Mouse (Mus musculus): ENCODE measurements around the gene Sec62. TPM values are rescaled to one million over a fixed set of nuclear protein-coding genes. Genes with fewer than 3 reads are reported as not detected.

The Sec62 gene
- polyA plus RNA-seq (2014; fragmentation: Illumina TruSeq; extraction: RNeasy Lipid Tissue Mini Kit (QIAGEN cat#74804); ENCODE audit: insufficient read depth, low read depth, low replicate concordance), result 87.7 TPM

DNA sequence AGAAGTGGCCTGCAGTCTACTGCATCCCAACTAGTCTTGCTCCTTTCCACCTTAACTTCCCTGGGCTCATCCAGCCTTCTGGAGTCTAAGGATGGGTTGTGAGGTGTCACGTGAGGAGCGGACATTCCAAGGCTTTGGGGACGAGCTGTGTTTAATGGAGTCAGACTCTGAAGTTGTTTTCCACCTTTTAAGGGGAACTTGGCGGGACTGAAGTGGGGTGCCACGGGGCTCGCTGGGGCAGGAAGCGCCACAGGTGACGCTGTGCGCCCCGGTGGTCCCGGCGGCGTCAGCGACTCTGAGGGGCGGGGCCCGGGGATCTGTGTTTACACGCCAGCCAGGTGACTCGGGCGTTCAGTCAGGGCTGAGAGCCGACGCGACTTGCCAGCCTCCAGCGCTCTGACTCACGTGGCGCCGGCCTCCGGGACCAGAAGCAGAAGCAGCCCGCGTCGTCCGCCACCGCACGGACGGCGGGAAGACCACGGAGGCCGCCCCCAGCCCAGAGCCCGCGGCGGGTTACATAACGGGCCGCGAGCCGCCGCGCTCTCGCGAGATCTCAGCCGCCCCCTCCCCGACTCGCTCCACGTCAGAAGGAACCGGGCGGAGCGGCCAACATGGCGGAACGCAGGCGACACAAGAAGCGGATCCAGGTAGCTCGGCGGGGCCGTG lies at the start of gene Sec62:
TSS of gene Sec62 (plus strand) at position 139 of the 666 bp plus-strand sequence.

GRCm38 (mm10) chr3:30746006-30746405 lies 46.7 kb upstream of the Sec62 start, which contains the start of gene Samd7:
Gene Samd7 (plus strand): TSS chr3:30746293.

GRCm38 (mm10) chr3:30855604-30856458 lies 63.2 kb downstream of the Sec62 start, which contains the start of gene Gpr160:
Gene Gpr160 (plus strand): TSS chr3:30855950.

Other genes with a start within 250 kb of the Sec62 start
- gene Mecom, start 244.9 kb upstream of the Sec62 start, polyA plus RNA-seq (2014; fragmentation: Illumina TruSeq; extraction: RNeasy Lipid Tissue Mini Kit (QIAGEN cat#74804); ENCODE audit: insufficient read depth, low read depth, low replicate concordance), result 10.8 TPM
- not detected for gene Actrt3, start 192.9 kb upstream of the Sec62 start, polyA plus RNA-seq (2014; fragmentation: Illumina TruSeq; extraction: RNeasy Lipid Tissue Mini Kit (QIAGEN cat#74804); ENCODE audit: insufficient read depth, low read depth, low replicate concordance)
- 9.8 TPM for gene Mynn, start 190.8 kb upstream of the Sec62 start, polyA plus RNA-seq (2014; fragmentation: Illumina TruSeq; extraction: RNeasy Lipid Tissue Mini Kit (QIAGEN cat#74804); ENCODE audit: insufficient read depth, low read depth, low replicate concordance)
- not detected for gene Lrriq4, start 148.4 kb upstream of the Sec62 start, polyA plus RNA-seq (2014; fragmentation: Illumina TruSeq; extraction: RNeasy Lipid Tissue Mini Kit (QIAGEN cat#74804); ENCODE audit: insufficient read depth, low read depth, low replicate concordance)
- 3.9 TPM for gene Lrrc34, start 145.0 kb upstream of the Sec62 start, polyA plus RNA-seq (2014; fragmentation: Illumina TruSeq; extraction: RNeasy Lipid Tissue Mini Kit (QIAGEN cat#74804); ENCODE audit: insufficient read depth, low read depth, low replicate concordance)
- 0.38 TPM for gene Lrrc31, start 93.0 kb upstream of the Sec62 start, polyA plus RNA-seq (2014; fragmentation: Illumina TruSeq; extraction: RNeasy Lipid Tissue Mini Kit (QIAGEN cat#74804); ENCODE audit: insufficient read depth, low read depth, low replicate concordance)
- not detected for gene Samd7, start 46.6 kb upstream of the Sec62 start, polyA plus RNA-seq (2014; fragmentation: Illumina TruSeq; extraction: RNeasy Lipid Tissue Mini Kit (QIAGEN cat#74804); ENCODE audit: insufficient read depth, low read depth, low replicate concordance)
- gene Gpr160, start 63.1 kb downstream of the Sec62 start, polyA plus RNA-seq (2014; fragmentation: Illumina TruSeq; extraction: RNeasy Lipid Tissue Mini Kit (QIAGEN cat#74804); ENCODE audit: insufficient read depth, low read depth, low replicate concordance), result 4.4 TPM
- 4.7 TPM for gene Phc3, start 176.5 kb downstream of the Sec62 start, polyA plus RNA-seq (2014; fragmentation: Illumina TruSeq; extraction: RNeasy Lipid Tissue Mini Kit (QIAGEN cat#74804); ENCODE audit: insufficient read depth, low read depth, low replicate concordance)
- 27.5 TPM for gene Prkci, start 202.9 kb downstream of the Sec62 start, polyA plus RNA-seq (2014; fragmentation: Illumina TruSeq; extraction: RNeasy Lipid Tissue Mini Kit (QIAGEN cat#74804); ENCODE audit: insufficient read depth, low read depth, low replicate concordance)